Mouse (Mus musculus) testis, postnatal 14 days (tissue): ENCODE measurements around the gene Phc2.
"Not testable (repeated sequence)": the region's sequence is repeated elsewhere in the genome, so short reads cannot be mapped to it uniquely, and the experiment has no call there.

Source experiments
- DNase-seq: peaks from one replicate; pipeline ENCODE4 v3.0.0; 2021; ENCODE audit warnings: low spot score

Phc2 gene

GRCm38 (mm10) chr4:128654505-128655381 is at the start of gene Phc2:
TSS of gene Phc2 (plus strand) at chr4:128654702.
- peak; percentile 95 for DNase-seq

- peak; percentile 63 for DNase-seq
Observed at GRCm38 (mm10) chr4:128606586-128606985, 47.9 kb upstream of the Phc2 start.

- DNase-seq, result no peak
Observed at GRCm38 (mm10) chr4:128607661-128608060, 46.8 kb upstream of the Phc2 start.

- DNase-seq, result no peak
Observed at GRCm38 (mm10) chr4:128609276-128609924, 45.1 kb upstream of the Phc2 start.

GRCm38 (mm10) chr4:128609925-128610402 is 44.5 kb upstream of the Phc2 start, which contains the start of gene Zscan20:
TSS of gene Zscan20 (minus strand) at chr4:128610098.
- DNase-seq, result peak; percentile 96

- DNase-seq, result no peak
Observed at GRCm38 (mm10) chr4:128610706-128611105, 43.8 kb upstream of the Phc2 start.

GRCm38 (mm10) chr4:128611726-128612125 is 42.8 kb upstream of the Phc2 start:
- DNase-seq, result not testable (repeated sequence)

- no peak for DNase-seq
Observed at GRCm38 (mm10) chr4:128613326-128613725, 41.2 kb upstream of the Phc2 start.

GRCm38 (mm10) chr4:128615761-128616160 is 38.7 kb upstream of the Phc2 start:
- no peak for DNase-seq

- no peak for DNase-seq
Observed at GRCm38 (mm10) chr4:128617363-128618120, 37.0 kb upstream of the Phc2 start.

GRCm38 (mm10) chr4:128618246-128618911 is 36.1 kb upstream of the Phc2 start, which contains the start of gene Tlr12:
TSS of gene Tlr12 (minus strand) at chr4:128618619.
- no peak for DNase-seq

- no peak for DNase-seq
Observed at GRCm38 (mm10) chr4:128618963-128619362, 35.5 kb upstream of the Phc2 start.

- no peak for DNase-seq
Observed at GRCm38 (mm10) chr4:128620572-128620971, 33.9 kb upstream of the Phc2 start.

GRCm38 (mm10) chr4:128621109-128621508 is 33.4 kb upstream of the Phc2 start:
- no peak for DNase-seq

- no peak for DNase-seq
Observed at GRCm38 (mm10) chr4:128635451-128635850, 19.1 kb upstream of the Phc2 start.

- DNase-seq, result no peak
Observed at GRCm38 (mm10) chr4:128635894-128636585, 18.5 kb upstream of the Phc2 start.

GRCm38 (mm10) chr4:128637250-128637649 is 17.3 kb upstream of the Phc2 start:
- DNase-seq, result no peak

- DNase-seq, result no peak
Observed at GRCm38 (mm10) chr4:128638265-128638923, 16.1 kb upstream of the Phc2 start.

- no peak for DNase-seq
Observed at GRCm38 (mm10) chr4:128641766-128642717, 12.5 kb upstream of the Phc2 start.
